Mouse (Mus musculus) midbrain, postnatal 0 days (tissue): ENCODE measurements at regions not wholly inside any gene's neighbourhood (a gene's known extent, or its start where the extent isn't known, plus 50 kb on each side); places are given as distances from the start of the nearest gene placed in this dataset.

Source experiments
- ATAC-seq: fragments of 200-750 bp; cut with Nextera tagmentation; 2 replicates; pipeline ENCODE4 v1.8.0; 2017; ENCODE audit warnings: moderate number of reproducible peaks, mild to moderate bottlenecking, moderate TSS enrichment, moderate library complexity; ENCODE audit not compliant: low FRiP score
- DNase-seq: peaks from one replicate; pipeline ENCODE4 v3.0.0-alpha.2; 2015; ENCODE audit warnings: low spot score
- H3K27ac ChIP-seq: fragments of 300-500 bp; sonication (generic); 2 replicates; pipeline ENCODE4 v1.5.1; 2014; ENCODE audit warnings: low read depth, mild to moderate bottlenecking, low read length, mixed read lengths
- H3K27me3 ChIP-seq: fragments of 300-500 bp; sonication (generic); 2 replicates; pipeline ENCODE4 v1.6.1; 2014; ENCODE audit warnings: low read length, control low read depth, mixed read lengths; ENCODE audit not compliant: insufficient read depth
- H3K36me3 ChIP-seq: fragments of 300-500 bp; sonication (generic); 2 replicates; pipeline ENCODE4 v1.6.1; 2014; ENCODE audit warnings: low read length, control low read depth, mixed read lengths; ENCODE audit not compliant: insufficient read depth
- H3K4me1 ChIP-seq: fragments of 300-500 bp; sonication (generic); 2 replicates; pipeline ENCODE4 v1.6.1; 2014; ENCODE audit warnings: mild to moderate bottlenecking, control low read depth, antibody characterized with exemption, low read length, mixed read lengths; ENCODE audit not compliant: insufficient read depth
- H3K4me2 ChIP-seq: fragments of 300-500 bp; sonication (generic); 2 replicates; pipeline ENCODE4 v1.6.1; 2014; ENCODE audit warnings: low read depth, mild to moderate bottlenecking, low read length, mixed read lengths; ENCODE audit not compliant: poor library complexity, severe bottlenecking
- H3K4me3 ChIP-seq: fragments of 300-500 bp; sonication (generic); 2 replicates; pipeline ENCODE4 v1.5.1; 2014; ENCODE audit warnings: low read depth, mild to moderate bottlenecking, low read length, moderate library complexity
- H3K9ac ChIP-seq: fragments of 300-500 bp; sonication (generic); replicated peaks from 2 replicates; pipeline ENCODE4 v1.6.1; 2014; ENCODE audit warnings: mild to moderate bottlenecking, low read length, moderate library complexity, mixed read lengths; ENCODE audit not compliant: poor library complexity, severe bottlenecking
- H3K9me3 ChIP-seq: fragments of 300-500 bp; sonication (generic); 2 replicates; pipeline ENCODE4 v1.6.1; 2016; ENCODE audit warnings: low read length, control low read depth
- CTCF ChIP-seq: IDR thresholded peaks from 2 replicates; pipeline ENCODE4 v1.5.1; 2016; ENCODE audit warnings: antibody characterized with exemption, mild to moderate bottlenecking
- WGBS: fragments of 180-500 bp; shearing (Covaris S2); extraction: QIAGEN DNeasy Blood & Tissue Kit; methylation state at CpG from one replicate; pipeline ENCODE4 v1.1.7; 2014; 5-methylcytosine and 5-hydroxymethylcytosine counted together

DNA sequence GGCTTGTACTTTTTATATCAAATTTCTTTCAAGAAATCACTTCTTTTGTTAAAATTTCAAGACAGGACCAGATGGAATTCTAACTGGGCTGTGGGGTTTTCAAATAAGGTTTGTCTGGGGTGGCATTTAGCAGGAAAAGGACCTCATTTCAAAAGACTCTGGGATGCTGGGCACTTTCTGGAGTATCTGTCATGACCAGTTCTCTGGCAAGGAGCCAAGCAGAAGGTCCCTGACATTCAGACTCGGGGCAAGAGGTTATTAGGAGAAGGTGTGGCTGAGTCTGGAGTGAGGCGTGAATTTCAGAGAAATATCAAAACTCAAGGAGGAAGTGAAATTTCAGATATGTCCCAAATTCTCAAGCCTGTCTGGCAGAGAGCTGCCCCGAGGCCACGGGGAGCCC lies 142.4 kb upstream of the Dynlrb2 start:
- DNase-seq (no peak), ATAC-seq (no peak)
- Histone ChIP-seq H3K27me3 (no peaks in the 10 kb centered on the region), H3K9me3 (no peaks in the 10 kb centered on the region), H3K36me3 (no peaks in the 10 kb centered on the region), H3K9ac (no peak overlapping the region), H3K27ac (no peak overlapping the region), H3K4me1 (no peaks in the 10 kb centered on the region), H3K4me3 (no peak overlapping the region), H3K4me2 (no peak overlapping the region)
- TF ChIP-seq CTCF, result no peak
- 76% methylated on average over 4 of the region's 4 CpGs for WGBS

DNA sequence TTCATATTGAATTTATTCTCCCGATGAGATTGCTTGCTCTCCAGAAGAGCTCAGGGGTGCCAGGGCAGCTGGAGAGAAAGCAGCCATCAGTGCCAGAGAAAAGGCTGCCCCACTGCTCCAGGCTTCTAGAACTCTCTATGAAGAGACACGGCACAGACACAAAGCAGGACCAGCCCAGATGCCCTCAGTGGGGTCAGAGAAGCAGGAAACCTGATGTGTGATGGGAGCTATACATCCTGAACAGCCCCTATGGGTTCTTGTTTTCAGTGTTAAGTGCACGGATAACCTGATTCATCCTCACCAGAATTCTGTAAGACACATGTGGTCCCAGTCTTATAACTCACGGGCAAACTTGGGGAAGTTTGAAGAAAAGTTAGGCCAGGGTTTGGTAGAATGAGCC lies 145.0 kb upstream of the Dynlrb2 start:
- Histone ChIP-seq H3K4me2 (no peak overlapping the region), H3K27ac (no peak overlapping the region), H3K9me3 (no peaks in the 10 kb centered on the region), H3K9ac (no peak overlapping the region), H3K4me3 (no peak overlapping the region), H3K27me3 (no peaks in the 10 kb centered on the region), H3K36me3 (no peaks in the 10 kb centered on the region), H3K4me1 (no peaks in the 10 kb centered on the region)
- WGBS, result 84% methylated on average over 4 of the region's 4 CpGs
- ATAC-seq (no peak), DNase-seq (no peak)
- TF ChIP-seq CTCF, result no peak

DNA sequence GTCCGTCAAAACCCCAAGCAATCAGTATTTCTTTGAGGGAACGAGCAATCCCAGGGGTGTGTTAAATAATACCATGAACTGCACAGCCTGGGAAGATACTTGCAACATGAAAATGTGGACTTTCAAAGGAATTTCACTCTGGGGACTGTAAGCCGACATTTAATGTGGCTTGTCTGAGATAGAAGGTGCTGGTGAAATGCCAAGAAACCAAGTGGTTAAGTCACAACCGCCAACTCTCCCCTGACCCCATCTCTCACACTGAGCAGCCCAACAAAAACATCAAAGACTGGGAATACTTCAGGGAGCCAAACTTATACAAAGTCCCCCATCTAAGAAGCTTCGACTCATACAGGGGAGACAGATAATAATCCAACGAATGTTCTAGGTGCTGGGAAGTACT lies 150.0 kb upstream of the Dynlrb2 start:
- 72% methylated on average over 6 of the region's 6 CpGs for WGBS
- no peak for ATAC-seq
- H3K4me1 ChIP-seq, result no peaks in the 10 kb centered on the region

DNA sequence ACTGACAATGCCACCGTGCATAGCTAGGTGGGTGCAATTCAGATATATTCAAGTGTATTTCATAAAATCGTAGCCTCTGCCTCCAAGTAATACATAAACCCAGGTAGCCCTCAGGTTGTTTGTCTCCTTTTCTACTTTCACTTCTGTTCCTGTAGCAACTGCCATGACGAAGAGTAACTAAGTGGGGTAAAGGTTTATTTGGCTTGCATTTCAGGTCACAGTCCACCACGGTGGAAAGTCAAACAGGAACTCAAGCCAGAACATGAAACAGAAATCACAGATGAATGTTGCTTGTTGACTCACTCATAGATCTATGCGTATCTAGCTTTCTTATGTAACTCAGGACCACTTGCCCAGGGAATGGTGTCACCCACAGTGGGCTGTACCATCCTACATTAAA lies 150.9 kb upstream of the Dynlrb2 start:
- no peak overlapping the region for H3K4me3 ChIP-seq
- DNase-seq (no peak), ATAC-seq (no peak)
- no peaks in the 10 kb centered on the region for H3K36me3 ChIP-seq
- no peak overlapping the region for H3K9ac ChIP-seq
- TF ChIP-seq CTCF, result no peak
- no peaks in the 10 kb centered on the region for H3K27me3 ChIP-seq
- no peaks in the 10 kb centered on the region for H3K4me1 ChIP-seq
- H3K27ac ChIP-seq, result no peak overlapping the region
- 95% methylated on average over 5 of the region's 5 CpGs for WGBS
- no peaks in the 10 kb centered on the region for H3K9me3 ChIP-seq
- no peak overlapping the region for H3K4me2 ChIP-seq

More for the DNA sequence above, 150.0 kb upstream of the Dynlrb2 start:
- DNase-seq, result no peak
- Histone ChIP-seq H3K4me2 (no peak overlapping the region), H3K4me3 (no peak overlapping the region), H3K27ac (no peak overlapping the region), H3K36me3 (no peaks in the 10 kb centered on the region), H3K27me3 (no peaks in the 10 kb centered on the region), H3K9me3 (no peaks in the 10 kb centered on the region), H3K9ac (no peak overlapping the region)
- no peak for TF ChIP-seq CTCF

DNA sequence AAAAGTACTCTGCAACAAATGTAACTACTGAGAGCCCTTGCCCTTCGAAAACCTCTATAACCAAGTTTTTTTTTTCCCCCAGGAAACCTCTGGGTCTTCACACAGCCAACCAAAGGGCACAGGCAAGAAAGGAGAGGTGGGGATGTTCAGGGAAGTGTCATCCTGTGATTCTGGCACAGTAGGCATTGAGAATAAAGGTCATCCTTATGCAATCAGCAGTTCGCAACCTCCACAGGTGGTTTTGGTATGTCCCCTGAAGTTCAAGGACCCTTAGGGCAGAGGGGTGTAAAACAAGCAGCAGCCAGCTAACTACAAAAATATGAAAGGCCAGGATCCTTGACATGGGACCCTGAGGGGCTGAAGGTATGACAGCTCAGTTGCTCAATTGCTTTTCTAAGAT lies 152.1 kb upstream of the Dynlrb2 start:
- no peak for TF ChIP-seq CTCF
- ATAC-seq (no peak), DNase-seq (no peak)
- H3K4me1 ChIP-seq, result no peaks in the 10 kb centered on the region
- no peaks in the 10 kb centered on the region for H3K36me3 ChIP-seq
- no peaks in the 10 kb centered on the region for H3K9me3 ChIP-seq
- H3K4me3 ChIP-seq, result no peak overlapping the region
- no peak overlapping the region for H3K9ac ChIP-seq
- no peak overlapping the region for H3K27ac ChIP-seq
- no peaks in the 10 kb centered on the region for H3K27me3 ChIP-seq
- 93% methylated on average over 2 of the region's 2 CpGs for WGBS
- no peak overlapping the region for H3K4me2 ChIP-seq

DNA sequence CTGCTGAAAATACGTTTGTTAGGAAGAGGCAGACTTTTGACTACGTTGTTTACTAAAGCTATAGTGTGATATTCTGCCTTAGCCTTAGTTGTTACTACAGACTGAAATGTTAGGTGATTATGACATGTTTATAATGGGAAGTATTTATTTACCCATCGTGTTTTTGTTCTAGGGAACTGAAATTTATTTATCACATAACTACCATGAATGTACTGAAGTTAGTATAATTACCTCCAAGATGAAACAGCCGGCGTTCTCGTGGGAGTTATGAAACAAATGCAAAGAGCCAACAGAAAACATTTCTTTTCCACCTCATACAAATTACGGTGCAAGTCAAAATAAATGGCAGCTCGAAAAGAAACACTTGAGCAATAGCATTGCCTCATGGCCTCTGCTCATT lies 155.8 kb upstream of the Dynlrb2 start:
- Histone ChIP-seq H3K4me3 (no peak overlapping the region), H3K36me3 (no peaks in the 10 kb centered on the region), H3K27me3 (no peaks in the 10 kb centered on the region), H3K9ac (no peak overlapping the region), H3K9me3 (no peaks in the 10 kb centered on the region), H3K4me2 (no peak overlapping the region), H3K4me1 (no peaks in the 10 kb centered on the region), H3K27ac (no peak overlapping the region)
- DNase-seq (no peak), ATAC-seq (no peak)
- TF ChIP-seq CTCF, result no peak
- WGBS, result 82% methylated on average over 8 of the region's 8 CpGs

DNA sequence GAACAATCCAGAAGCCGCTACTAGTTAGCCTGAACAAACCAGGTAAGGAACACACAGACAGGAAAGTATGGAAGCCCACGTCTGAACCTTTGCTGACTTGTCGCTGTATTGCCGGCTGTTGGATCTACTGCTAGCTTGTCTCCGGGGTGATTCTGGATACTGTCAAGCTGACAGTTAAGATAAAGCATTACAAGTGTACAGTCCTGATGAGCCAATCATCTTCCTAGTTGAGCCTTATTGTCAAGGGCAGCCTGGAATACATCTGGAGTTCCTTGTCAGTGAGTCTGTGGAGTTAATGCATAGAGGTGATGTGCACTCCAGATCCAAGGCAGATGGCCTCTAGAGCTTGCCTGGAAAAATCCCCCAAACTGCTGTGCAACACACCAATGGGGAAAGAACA lies 157.8 kb upstream of the Dynlrb2 start:
- Histone ChIP-seq H3K27me3 (no peaks in the 10 kb centered on the region), H3K4me2 (no peak overlapping the region), H3K9ac (no peak overlapping the region), H3K4me3 (no peak overlapping the region), H3K27ac (no peak overlapping the region), H3K36me3 (no peaks in the 10 kb centered on the region), H3K9me3 (no peaks in the 10 kb centered on the region), H3K4me1 (no peaks in the 10 kb centered on the region)
- DNase-seq (no peak), ATAC-seq (no peak)
- 88% methylated on average over 5 of the region's 5 CpGs for WGBS
- no peak for TF ChIP-seq CTCF
